In genomic region chr1:87184751-87185139, GRCm38 (mm10) we compare ENCODE assay signal across 8 mouse cellular contexts. TPM values are rescaled to one million over a fixed set of nuclear protein-coding genes. Genes with fewer than 3 reads are reported as not detected.
DNase-seq lines count a peak whose midpoint lies in the region; ATAC-seq lines count a peak whose summit lies in the region.

No protein-coding gene starts in this region.

- H3K9me3 ChIP-seq in embryonic facial prominence, embryonic 13.5 days: no peaks in the 10 kb centered on the region
- no peaks in the 10 kb centered on the region for H3K9me3 ChIP-seq in heart, embryonic 10.5 days
- no peaks in the 10 kb centered on the region for H3K9me3 ChIP-seq in kidney, embryonic 14.5 days (ENCODE audit: control insufficient read depth, low read length)
- no peaks in the 10 kb centered on the region for H3K9me3 ChIP-seq in limb, embryonic 15.5 days

- H3K27ac ChIP-seq in embryonic facial prominence, embryonic 13.5 days: no peak overlapping the region
- no peak overlapping the region for H3K27ac ChIP-seq in heart, embryonic 10.5 days
- no peak overlapping the region for H3K27ac ChIP-seq in kidney, embryonic 14.5 days (ENCODE audit: low read depth, low read length)
- H3K27ac ChIP-seq in limb, embryonic 15.5 days: no peak overlapping the region

- peak; percentile 79 to 83 for DNase-seq in B cell, adult 2 months
- peak; percentile 85 to 91 for DNase-seq in adrenal gland, postnatal 36 days
- DNase-seq in heart, embryonic 10.5 days (ENCODE audit: low spot score): peak; percentile 83
- DNase-seq in natural killer cell, adult 2 months (ENCODE audit: low spot score in 2 of 2): peak; percentile 38 to 70
- DNase-seq in splenic B cell, adult 2 months (ENCODE audit: low read depth, low spot score): peak; percentile 83

- H3K27me3 ChIP-seq in embryonic facial prominence, embryonic 13.5 days: peaks cover 82% of the 10 kb centered on the region
- peaks cover 99% of the 10 kb centered on the region for H3K27me3 ChIP-seq in heart, embryonic 10.5 days (ENCODE audit: insufficient read depth, poor library complexity, severe bottlenecking)
- peaks cover 57% of the 10 kb centered on the region for H3K27me3 ChIP-seq in kidney, embryonic 14.5 days (ENCODE audit: control insufficient read depth, insufficient read depth, low read length)
- H3K27me3 ChIP-seq in limb, embryonic 15.5 days: peaks cover 85% of the 10 kb centered on the region
- no peaks in the 10 kb centered on the region; the same call in 1 of the 2 replicates for H3K27me3 ChIP-seq in splenic B cell, adult 2 months (ENCODE audit: control insufficient read depth, insufficient read depth, low read length, poor library complexity, severe bottlenecking)

- peaks cover 12% of the 10 kb centered on the region for H3K4me1 ChIP-seq in embryonic facial prominence, embryonic 13.5 days
- peaks cover 15% of the 10 kb centered on the region; the same call in 1 of the 2 replicates for H3K4me1 ChIP-seq in heart, embryonic 10.5 days
- H3K4me1 ChIP-seq in kidney, embryonic 14.5 days (ENCODE audit: control insufficient read depth, insufficient read depth, low read length): peaks cover 8% of the 10 kb centered on the region; the same call in 1 of the 2 replicates
- H3K4me1 ChIP-seq in limb, embryonic 15.5 days: peaks cover 25% of the 10 kb centered on the region

- H3K9ac ChIP-seq in embryonic facial prominence, embryonic 13.5 days: no peak overlapping the region
- no peak overlapping the region for H3K9ac ChIP-seq in kidney, embryonic 14.5 days (ENCODE audit: low read depth, low read length)
- H3K9ac ChIP-seq in limb, embryonic 15.5 days: no peak overlapping the region

- H3K4me2 ChIP-seq in embryonic facial prominence, embryonic 13.5 days: peak overlapping the region; percentile 43
- H3K4me2 ChIP-seq in kidney, embryonic 14.5 days (replicated peaks; ENCODE audit: low read depth, low read length): peak overlapping the region; percentile 21; the same call in 1 of the 2 replicates
- 0 out of 2 replicates have a peak overlapping the region, but pooled peaks have one; percentile 19 for H3K4me2 ChIP-seq in limb, embryonic 15.5 days

- H3K36me3 ChIP-seq in embryonic facial prominence, embryonic 13.5 days: no peaks in the 10 kb centered on the region
- no peaks in the 10 kb centered on the region for H3K36me3 ChIP-seq in heart, embryonic 10.5 days
- H3K36me3 ChIP-seq in kidney, embryonic 14.5 days (ENCODE audit: control insufficient read depth, insufficient read depth, low read length): no peaks in the 10 kb centered on the region
- H3K36me3 ChIP-seq in limb, embryonic 15.5 days: no peaks in the 10 kb centered on the region
- H3K36me3 ChIP-seq in splenic B cell, adult 2 months (ENCODE audit: control insufficient read depth, insufficient read depth, low read length, poor library complexity, severe bottlenecking): no peaks in the 10 kb centered on the region

- H3K4me3 ChIP-seq in embryonic facial prominence, embryonic 13.5 days: no peak overlapping the region
- no peak overlapping the region for H3K4me3 ChIP-seq in heart, embryonic 10.5 days
- H3K4me3 ChIP-seq in kidney, embryonic 14.5 days (ENCODE audit: low read length): no peak overlapping the region
- no peak overlapping the region; the same call in 1 of the 2 replicates for H3K4me3 ChIP-seq in limb, embryonic 15.5 days

- 8% methylated on average over 20 of the region's 20 CpGs for WGBS in embryonic facial prominence, embryonic 13.5 days
- WGBS in heart, embryonic 10.5 days: 10% methylated on average over 20 of the region's 20 CpGs
- 14% methylated on average over 20 of the region's 20 CpGs for WGBS in kidney, embryonic 14.5 days
- WGBS in limb, embryonic 15.5 days: 8% methylated on average over 20 of the region's 20 CpGs

- no peak for ATAC-seq in embryonic facial prominence, embryonic 13.5 days (ENCODE audit: insufficient number of reproducible peaks, insufficient read depth, low FRiP score, low TSS enrichment, low read depth)
- peak; percentile 21; the same call in 1 of the 2 replicates for ATAC-seq in kidney, embryonic 14.5 days (ENCODE audit: low FRiP score, low TSS enrichment)
- ATAC-seq in limb, embryonic 15.5 days (ENCODE audit: insufficient number of reproducible peaks, low FRiP score, low TSS enrichment, low read depth): no peak

RNA-seq across cellular contexts. Expression of gene Prss56, which starts 1.6 kb away (rescaled TPM):
- total RNA-seq in adrenal gland, postnatal 36 days (2021): not detected
- not detected in 2 replicates for polyA plus RNA-seq in embryonic facial prominence, embryonic 13.5 days (2015; fragmentation: Nextera tagmentation; extraction: Ambion mirVana)
- polyA plus RNA-seq in heart, embryonic 10.5 days (2016; fragmentation: Nextera tagmentation; extraction: Ambion mirVana): not detected in 2 replicates
- not detected in 2 replicates for polyA plus RNA-seq in kidney, embryonic 14.5 days (2014; fragmentation: Nextera tagmentation; extraction: Ambion mirVana)
- 0.12 and 0.19 TPM in 2 replicates for polyA plus RNA-seq in limb, embryonic 15.5 days (2015; fragmentation: Nextera tagmentation; extraction: Ambion mirVana)

RNA-seq across cellular contexts. Expression of gene Chrnd, which starts 5.7 kb away (rescaled TPM):
- total RNA-seq in adrenal gland, postnatal 36 days (2021): not detected
- polyA plus RNA-seq in embryonic facial prominence, embryonic 13.5 days (2015; fragmentation: Nextera tagmentation; extraction: Ambion mirVana): 0.87 and 1.0 TPM in 2 replicates
- polyA plus RNA-seq in heart, embryonic 10.5 days (2016; fragmentation: Nextera tagmentation; extraction: Ambion mirVana): 0.09 and 0.13 TPM in 2 replicates
- 0.13 and 0.62 TPM in 2 replicates for polyA plus RNA-seq in kidney, embryonic 14.5 days (2014; fragmentation: Nextera tagmentation; extraction: Ambion mirVana)
- polyA plus RNA-seq in limb, embryonic 15.5 days (2015; fragmentation: Nextera tagmentation; extraction: Ambion mirVana): 5.0 and 14.4 TPM in 2 replicates

RNA-seq across cellular contexts. Expression of gene Chrng, which starts 19.7 kb away (rescaled TPM):
- total RNA-seq in adrenal gland, postnatal 36 days (2021): not detected
- polyA plus RNA-seq in embryonic facial prominence, embryonic 13.5 days (2015; fragmentation: Nextera tagmentation; extraction: Ambion mirVana): 2.9 and 3.0 TPM in 2 replicates
- polyA plus RNA-seq in heart, embryonic 10.5 days (2016; fragmentation: Nextera tagmentation; extraction: Ambion mirVana): 0.34 and 0.96 TPM in 2 replicates
- 0.30 and 0.34 TPM in 2 replicates for polyA plus RNA-seq in kidney, embryonic 14.5 days (2014; fragmentation: Nextera tagmentation; extraction: Ambion mirVana)
- polyA plus RNA-seq in limb, embryonic 15.5 days (2015; fragmentation: Nextera tagmentation; extraction: Ambion mirVana): 14.3 and 38.1 TPM in 2 replicates

RNA-seq across cellular contexts. Expression of gene Ecel1, which starts 28.4 kb away (rescaled TPM):
- 1 to 10 TPM in 1 of 2 experiments, under 1 TPM in 1; 0.30 to 1.2 TPM for total RNA-seq in adrenal gland, postnatal 36 days (2021)
- polyA plus RNA-seq in embryonic facial prominence, embryonic 13.5 days (2015; fragmentation: Nextera tagmentation; extraction: Ambion mirVana): 0.81 and 0.90 TPM in 2 replicates
- 0.09 and 0.10 TPM in 2 replicates for polyA plus RNA-seq in heart, embryonic 10.5 days (2016; fragmentation: Nextera tagmentation; extraction: Ambion mirVana)
- 0.11 and 0.20 TPM in 2 replicates for polyA plus RNA-seq in kidney, embryonic 14.5 days (2014; fragmentation: Nextera tagmentation; extraction: Ambion mirVana)
- 0.55 and 1.8 TPM in 2 replicates for polyA plus RNA-seq in limb, embryonic 15.5 days (2015; fragmentation: Nextera tagmentation; extraction: Ambion mirVana)

RNA-seq across cellular contexts. Expression of gene Eif4e2, which starts 29.0 kb away (rescaled TPM):
- total RNA-seq in adrenal gland, postnatal 36 days (2021): 10 to 100 TPM; 86.8 to 90.0 TPM
- 167 and 170 TPM in 2 replicates for polyA plus RNA-seq in embryonic facial prominence, embryonic 13.5 days (2015; fragmentation: Nextera tagmentation; extraction: Ambion mirVana)
- polyA plus RNA-seq in heart, embryonic 10.5 days (2016; fragmentation: Nextera tagmentation; extraction: Ambion mirVana): 153 and 174 TPM in 2 replicates
- 122 and 150 TPM in 2 replicates for polyA plus RNA-seq in kidney, embryonic 14.5 days (2014; fragmentation: Nextera tagmentation; extraction: Ambion mirVana)
- polyA plus RNA-seq in limb, embryonic 15.5 days (2015; fragmentation: Nextera tagmentation; extraction: Ambion mirVana): 176 and 179 TPM in 2 replicates
